Mouse (Mus musculus): ENCODE measurements around the gene Sfr1. TPM values are rescaled to one million over a fixed set of nuclear protein-coding genes. Genes with fewer than 3 reads are reported as not detected.

Sfr1 gene
- total and polyA plus RNA-seq, 2 experiments from 2014 or later: 67.0 to 211 TPM

- peak; percentile 14; the same call in 1 of the 2 replicates for TF ChIP-seq CTCF (IDR thresholded peaks at IDR 0.05; ENCODE audit: low read depth)
- ATAC-seq: no peak
- H3K4me1 ChIP-seq (ENCODE audit: insufficient read depth): no peaks in the 10 kb centered on the region
- H3K4me3 ChIP-seq (ENCODE audit: low read depth, low read length): no peak overlapping the region
- H3K36me3 ChIP-seq (ENCODE audit: insufficient read depth): no peaks in the 10 kb centered on the region
- no peaks in the 10 kb centered on the region for H3K27me3 ChIP-seq (ENCODE audit: insufficient read depth, low read length)
- no peaks in the 10 kb centered on the region for H3K9me3 ChIP-seq (ENCODE audit: low read length)
- WGBS: 80% methylated on average over 11 of the region's 11 CpGs
- H3K27ac ChIP-seq (ENCODE audit: low read depth, low read length): 0 out of 2 replicates have a peak overlapping the region, but pooled peaks have one; percentile 35
- no peak for DNase-seq
- no peak overlapping the region for H3K9ac ChIP-seq
- H3K4me2 ChIP-seq (ENCODE audit: low read depth): no peak overlapping the region
Measured at GRCm38 (mm10) chr19:47780972-47781371, 49.5 kb downstream of the Sfr1 start.

- no peaks in the 10 kb centered on the region for H3K27me3 ChIP-seq (ENCODE audit: insufficient read depth, low read length)
- H3K36me3 ChIP-seq (ENCODE audit: insufficient read depth): no peaks in the 10 kb centered on the region
- no peaks in the 10 kb centered on the region for H3K4me1 ChIP-seq (ENCODE audit: insufficient read depth)
- H3K4me2 ChIP-seq (ENCODE audit: low read depth): no peak overlapping the region
- WGBS: 94% methylated on average over 6 of the region's 6 CpGs
- no peak overlapping the region for H3K9ac ChIP-seq
- no peak for ATAC-seq
- H3K27ac ChIP-seq (ENCODE audit: low read depth, low read length): no peak overlapping the region
- no peak for DNase-seq
- H3K4me3 ChIP-seq (ENCODE audit: low read depth, low read length): no peak overlapping the region
- TF ChIP-seq CTCF (IDR thresholded peaks at IDR 0.05; ENCODE audit: low read depth): no peak
- no peaks in the 10 kb centered on the region for H3K9me3 ChIP-seq (ENCODE audit: low read length)
Measured at GRCm38 (mm10) chr19:47783898-47784297, 52.4 kb downstream of the Sfr1 start.

Small RNA genes lying within 50 kb of the gene (microRNA-seq; reads per million reads assigned to microRNA genes)
- 0 reads per million in 2 experiments for gene Mir8090

Other genes starting within 250 kb of the Sfr1 start
- 17.1 and 19.6 TPM in 2 replicates for gene Stn1, start 194.2 kb upstream of the Sfr1 start, total RNA-seq (2014; rRNA removed)
- 20.9 and 22.7 TPM in 2 replicates for gene Stn1, start 194.2 kb upstream of the Sfr1 start, polyA plus RNA-seq (2015; fragmentation: Nextera tagmentation; extraction: Ambion mirVana)
- 24.5 and 28.4 TPM in 2 replicates for gene Slk, start 152.0 kb upstream of the Sfr1 start, total RNA-seq (2014; rRNA removed)
- gene Slk, start 152.0 kb upstream of the Sfr1 start, polyA plus RNA-seq (2015; fragmentation: Nextera tagmentation; extraction: Ambion mirVana): 3.1 and 3.8 TPM in 2 replicates
- 0.08 and 0.57 TPM in 2 replicates for gene Col17a1, start 39.6 kb upstream of the Sfr1 start, total RNA-seq (2014; rRNA removed)
- 0.08 and 0.42 TPM in 2 replicates for gene Col17a1, start 39.6 kb upstream of the Sfr1 start, polyA plus RNA-seq (2015; fragmentation: Nextera tagmentation; extraction: Ambion mirVana)
- 120 and 187 TPM in 2 replicates for gene Gsto1, start 123.3 kb downstream of the Sfr1 start, total RNA-seq (2014; rRNA removed)
- 166 and 184 TPM in 2 replicates for gene Gsto1, start 123.3 kb downstream of the Sfr1 start, polyA plus RNA-seq (2015; fragmentation: Nextera tagmentation; extraction: Ambion mirVana)
- 0.77 and 0.95 TPM in 2 replicates for gene Gsto2, start 133.9 kb downstream of the Sfr1 start, total RNA-seq (2014; rRNA removed)
- gene Gsto2, start 133.9 kb downstream of the Sfr1 start, polyA plus RNA-seq (2015; fragmentation: Nextera tagmentation; extraction: Ambion mirVana): 0.88 and 0.93 TPM in 2 replicates
- 2.1 and 2.3 TPM in 2 replicates for gene Cfap43, start 187.6 kb downstream of the Sfr1 start, total RNA-seq (2014; rRNA removed)
- 0.99 and 1.8 TPM in 2 replicates for gene Cfap43, start 187.6 kb downstream of the Sfr1 start, polyA plus RNA-seq (2015; fragmentation: Nextera tagmentation; extraction: Ambion mirVana)
- 3.8 and 4.9 TPM in 2 replicates for gene Itprip, start 187.6 kb downstream of the Sfr1 start, total RNA-seq (2014; rRNA removed)
- 2.2 and 2.4 TPM in 2 replicates for gene Itprip, start 187.6 kb downstream of the Sfr1 start, polyA plus RNA-seq (2015; fragmentation: Nextera tagmentation; extraction: Ambion mirVana)
- gene Cfap58, start 206.0 kb downstream of the Sfr1 start, total RNA-seq (2014; rRNA removed): 0.46 and 2.6 TPM in 2 replicates
- 0.42 and 0.62 TPM in 2 replicates for gene Cfap58, start 206.0 kb downstream of the Sfr1 start, polyA plus RNA-seq (2015; fragmentation: Nextera tagmentation; extraction: Ambion mirVana)

All from forebrain, postnatal 0 days (tissue).